Mouse (Mus musculus): ENCODE measurements around the gene Bicral.

Bicral gene

GRCm38 (mm10) chr17:46857903-46858748 is at the start of gene Bicral:
Gene Bicral (minus strand): TSS chr17:46858482.
- no peak for DNase-seq (ENCODE audit: extremely low read depth, low read depth, low spot score)

- DNase-seq (ENCODE audit: extremely low read depth, low read depth, low spot score), result no peak
These were observed 45.7 kb upstream of the Bicral start for GRCm38 (mm10) chr17:46903876-46904490.

- no peak for DNase-seq (ENCODE audit: extremely low read depth, low read depth, low spot score)
These were observed 42.7 kb upstream of the Bicral start for GRCm38 (mm10) chr17:46900941-46901340.

GRCm38 (mm10) chr17:46897221-46897950 is 39.1 kb upstream of the Bicral start:
- no peak for DNase-seq (ENCODE audit: extremely low read depth, low read depth, low spot score)

- no peak for DNase-seq (ENCODE audit: extremely low read depth, low read depth, low spot score)
These were observed 37.1 kb upstream of the Bicral start for GRCm38 (mm10) chr17:46895426-46895825.

GRCm38 (mm10) chr17:46890843-46891594 is 32.7 kb upstream of the Bicral start:
- DNase-seq (ENCODE audit: extremely low read depth, low read depth, low spot score), result no peak

GRCm38 (mm10) chr17:46890116-46890815 is 32.0 kb upstream of the Bicral start, which contains the start of gene Tbcc:
Gene Tbcc (plus strand): TSS chr17:46890684.
- peak; percentile 51 for DNase-seq (ENCODE audit: extremely low read depth, low read depth, low spot score)

GRCm38 (mm10) chr17:46889450-46890084 is 31.3 kb upstream of the Bicral start:
- DNase-seq (ENCODE audit: extremely low read depth, low read depth, low spot score), result no peak

- no peak for DNase-seq (ENCODE audit: extremely low read depth, low read depth, low spot score)
These were observed 30.4 kb upstream of the Bicral start for GRCm38 (mm10) chr17:46888511-46889212.

GRCm38 (mm10) chr17:46885910-46886643 is 27.8 kb upstream of the Bicral start:
- DNase-seq (ENCODE audit: extremely low read depth, low read depth, low spot score), result no peak

- DNase-seq (ENCODE audit: extremely low read depth, low read depth, low spot score), result no peak
These were observed 27.1 kb upstream of the Bicral start for GRCm38 (mm10) chr17:46885218-46885909.

GRCm38 (mm10) chr17:46884766-46885165 is 26.5 kb upstream of the Bicral start:
- no peak for DNase-seq (ENCODE audit: extremely low read depth, low read depth, low spot score)

GRCm38 (mm10) chr17:46883107-46883506 is 24.8 kb upstream of the Bicral start:
- DNase-seq (ENCODE audit: extremely low read depth, low read depth, low spot score), result no peak

GRCm38 (mm10) chr17:46881728-46882127 is 23.4 kb upstream of the Bicral start:
- no peak for DNase-seq (ENCODE audit: extremely low read depth, low read depth, low spot score)

- no peak for DNase-seq (ENCODE audit: extremely low read depth, low read depth, low spot score)
These were observed 22.0 kb upstream of the Bicral start for GRCm38 (mm10) chr17:46880322-46880721.

GRCm38 (mm10) chr17:46879841-46880311 is 21.6 kb upstream of the Bicral start:
- DNase-seq (ENCODE audit: extremely low read depth, low read depth, low spot score), result no peak

GRCm38 (mm10) chr17:46877061-46877460 is 18.8 kb upstream of the Bicral start:
- DNase-seq (ENCODE audit: extremely low read depth, low read depth, low spot score), result no peak

Data from fat pad, adult 2 months (tissue).